Mouse (Mus musculus): ENCODE measurements around the gene Rnpep. TPM values are rescaled to one million over a fixed set of nuclear protein-coding genes. Genes with fewer than 3 reads are reported as not detected.
"Not testable (repeated sequence)": the region's sequence is repeated elsewhere in the genome, so short reads cannot be mapped to it uniquely, and the experiment has no call there.

The Rnpep gene
- polyA plus RNA-seq, 1 experiment from 2014 or later: 103 TPM

DNA sequence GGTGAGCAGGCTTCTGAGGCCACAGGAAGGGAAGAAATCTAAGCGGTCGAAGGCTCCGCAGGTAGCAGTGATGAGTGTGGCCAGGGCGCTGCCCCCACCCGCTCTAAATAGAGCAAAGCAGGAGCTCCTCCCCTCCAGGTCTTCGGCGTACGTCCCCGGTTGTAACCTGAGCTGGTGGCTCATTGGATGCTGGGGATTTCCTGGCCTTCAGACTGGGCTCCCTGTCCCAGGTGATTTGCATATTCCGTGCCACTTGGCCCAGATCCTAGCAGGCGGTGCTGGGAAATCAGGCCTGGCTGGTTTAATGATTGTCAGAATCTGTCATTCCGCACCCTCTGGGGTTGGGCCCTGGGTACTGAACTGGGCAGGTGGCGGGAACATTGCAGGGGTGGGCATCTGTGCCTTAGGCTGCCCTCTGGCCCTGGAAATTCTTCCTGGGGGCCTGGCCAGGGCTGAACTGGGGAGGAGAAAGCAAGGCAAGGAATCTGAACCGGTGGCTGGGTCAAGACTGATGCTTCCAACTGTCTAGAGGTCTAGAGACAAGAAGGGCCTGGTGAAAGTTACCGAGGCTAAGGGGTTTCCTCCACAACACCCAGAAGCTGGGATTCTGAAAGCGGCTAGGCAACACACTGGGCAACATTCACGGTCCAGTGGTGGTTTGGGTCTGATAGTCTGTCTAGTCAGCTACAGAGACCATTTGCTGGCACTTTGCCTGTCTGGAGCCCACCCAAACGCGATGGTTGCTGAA lies 25.3 kb downstream of the Rnpep start, which contains the start of gene Elf3:
Gene Elf3, minus strand, starts transcription at position 189 of the 748 bp plus-strand sequence.
- Histone ChIP-seq H3K9ac (replicated peaks) (peak within 1 kb of the TSS; percentile 54), H3K27me3 (no peaks in the 10 kb centered on the region), H3K27ac (peak within 1 kb of the TSS; percentile 86), H3K36me3 (peaks cover 23% of the 10 kb centered on the region), H3K4me1 (replicated peaks) (peaks cover 26% of the 10 kb centered on the region), H3K4me3 (replicated peaks) (peak within 1 kb of the TSS; percentile 34), H3K4me2 (peak within 1 kb of the TSS; percentile 67), H3K9me3 (no peaks in the 10 kb centered on the region)
- ATAC-seq (ENCODE audit: insufficient number of reproducible peaks, insufficient read depth, low FRiP score, low TSS enrichment, low read depth): peak; percentile 62; the same call in 1 of the 2 replicates
- 3% methylated on average over 19 of the region's 19 CpGs for WGBS

DNA sequence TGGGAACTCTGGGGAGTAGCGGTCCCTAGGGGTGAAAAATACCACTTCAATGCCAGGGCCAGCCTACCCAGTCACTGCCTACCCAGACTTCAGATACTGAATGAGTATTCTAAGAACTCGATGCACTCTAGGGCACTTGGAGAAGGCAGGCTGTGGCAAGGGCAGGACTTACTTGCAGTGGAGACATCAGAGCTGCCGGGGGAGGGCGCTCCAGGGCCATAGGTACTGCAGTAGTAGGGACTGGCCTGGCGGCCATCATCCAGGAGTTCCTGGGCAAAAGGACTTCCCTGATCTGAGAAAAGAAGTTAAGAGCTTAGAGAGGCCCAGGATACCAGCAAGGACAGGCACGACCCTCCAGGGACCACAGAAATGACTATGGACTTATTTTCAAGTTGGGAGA lies 27.6 kb downstream of the Rnpep start:
- ATAC-seq (ENCODE audit: insufficient number of reproducible peaks, insufficient read depth, low FRiP score, low TSS enrichment, low read depth): no peak
- no peak overlapping the region for H3K27ac ChIP-seq
- peaks cover 32% of the 10 kb centered on the region for H3K4me1 ChIP-seq (replicated peaks)

GRCm38 (mm10) chr1:135252854-135253253 lies 31.0 kb downstream of the Rnpep start:
- Histone ChIP-seq H3K9ac (replicated peaks) (no peak overlapping the region), H3K4me1 (replicated peaks) (peaks cover 20% of the 10 kb centered on the region), H3K27me3 (peaks cover 13% of the 10 kb centered on the region), H3K27ac (no peak overlapping the region), H3K4me2 (no peak overlapping the region), H3K36me3 (no peaks in the 10 kb centered on the region), H3K9me3 (no peaks in the 10 kb centered on the region), H3K4me3 (replicated peaks) (no peak overlapping the region)
- ATAC-seq (ENCODE audit: insufficient number of reproducible peaks, insufficient read depth, low FRiP score, low TSS enrichment, low read depth): no peak
- WGBS: 39% methylated on average over 4 of the region's 4 CpGs

More for the DNA sequence above, 27.6 kb downstream of the Rnpep start:
- Histone ChIP-seq H3K9ac (replicated peaks) (no peak overlapping the region), H3K36me3 (no peaks in the 10 kb centered on the region; the same call in 1 of the 2 replicates), H3K4me2 (no peak overlapping the region), H3K4me3 (replicated peaks) (no peak overlapping the region), H3K27me3 (no peaks in the 10 kb centered on the region), H3K9me3 (no peaks in the 10 kb centered on the region)
- 77% methylated on average over 6 of the region's 6 CpGs for WGBS

DNA sequence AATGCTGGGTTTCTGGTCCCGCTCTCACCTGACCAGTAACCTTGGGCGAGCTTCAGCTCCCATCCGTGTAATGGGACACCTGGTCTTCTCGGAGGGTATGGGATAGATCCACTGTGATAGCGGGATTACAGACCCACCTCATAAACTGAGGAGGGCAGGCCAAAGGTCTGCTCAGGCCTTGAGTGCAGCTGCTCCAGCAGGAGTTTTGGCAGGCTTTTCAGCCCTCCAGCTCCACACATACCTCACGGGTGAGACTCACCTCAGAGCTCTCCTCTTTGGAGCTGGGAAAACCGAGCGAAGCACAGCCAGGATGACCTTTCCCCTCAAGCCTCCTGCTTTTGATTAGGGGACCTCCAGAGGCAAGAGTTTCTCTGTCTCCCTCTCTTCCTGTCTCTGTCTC lies 32.5 kb downstream of the Rnpep start:
- 68% methylated on average over 8 of the region's 8 CpGs for WGBS
- peaks cover 17% of the 10 kb centered on the region for H3K27me3 ChIP-seq
- no peak for ATAC-seq (ENCODE audit: insufficient number of reproducible peaks, insufficient read depth, low FRiP score, low TSS enrichment, low read depth)
- no peak overlapping the region for H3K27ac ChIP-seq
- no peak overlapping the region for H3K4me3 ChIP-seq (replicated peaks)
- no peaks in the 10 kb centered on the region for H3K9me3 ChIP-seq
- no peak overlapping the region for H3K9ac ChIP-seq (replicated peaks)
- H3K36me3 ChIP-seq: no peaks in the 10 kb centered on the region
- H3K4me2 ChIP-seq: no peak overlapping the region
- peaks cover 16% of the 10 kb centered on the region for H3K4me1 ChIP-seq (replicated peaks)

GRCm38 (mm10) chr1:135250706-135251105 lies 33.2 kb downstream of the Rnpep start:
- H3K4me3 ChIP-seq (replicated peaks): no peak overlapping the region
- H3K27me3 ChIP-seq: peaks cover 17% of the 10 kb centered on the region
- no peak for ATAC-seq (ENCODE audit: insufficient number of reproducible peaks, insufficient read depth, low FRiP score, low TSS enrichment, low read depth)
- no peaks in the 10 kb centered on the region for H3K36me3 ChIP-seq
- H3K9ac ChIP-seq (replicated peaks): no peak overlapping the region
- 78% methylated on average over 2 of the region's 3 CpGs for WGBS
- H3K9me3 ChIP-seq: no peaks in the 10 kb centered on the region
- peaks cover 12% of the 10 kb centered on the region for H3K4me1 ChIP-seq (replicated peaks)
- H3K27ac ChIP-seq: no peak overlapping the region
- H3K4me2 ChIP-seq: no peak overlapping the region

- Histone ChIP-seq H3K4me3 (replicated peaks) (peak overlapping the region; percentile 24), H3K4me1 (replicated peaks) (peaks cover 6% of the 10 kb centered on the region), H3K9me3 (no peaks in the 10 kb centered on the region), H3K4me2 (peak overlapping the region; percentile 53), H3K27me3 (peaks cover 17% of the 10 kb centered on the region), H3K27ac (no peak overlapping the region), H3K36me3 (no peaks in the 10 kb centered on the region), H3K9ac (replicated peaks) (no peak overlapping the region)
- peak; percentile 67; the same call in 1 of the 2 replicates for ATAC-seq (ENCODE audit: insufficient number of reproducible peaks, insufficient read depth, low FRiP score, low TSS enrichment, low read depth)
- 4% methylated on average over 15 of the region's 15 CpGs for WGBS
Observed at GRCm38 (mm10) chr1:135248434-135248850, 35.4 kb downstream of the Rnpep start.

GRCm38 (mm10) chr1:135244014-135244413 lies 39.9 kb downstream of the Rnpep start:
- Histone ChIP-seq H3K36me3 (no peaks in the 10 kb centered on the region), H3K4me1 (replicated peaks) (no peaks in the 10 kb centered on the region), H3K4me3 (replicated peaks) (no peak overlapping the region), H3K4me2 (no peak overlapping the region), H3K9ac (replicated peaks) (no peak overlapping the region), H3K9me3 (no peaks in the 10 kb centered on the region), H3K27me3 (peaks cover 14% of the 10 kb centered on the region), H3K27ac (no peak overlapping the region)
- no peak for ATAC-seq (ENCODE audit: insufficient number of reproducible peaks, insufficient read depth, low FRiP score, low TSS enrichment, low read depth)
- 85% methylated on average over 8 of the region's 8 CpGs for WGBS

GRCm38 (mm10) chr1:135240206-135240605 lies 43.7 kb downstream of the Rnpep start:
- WGBS: 89% methylated on average over 4 of the region's 4 CpGs
- not testable (repeated sequence) for ATAC-seq (ENCODE audit: insufficient number of reproducible peaks, insufficient read depth, low FRiP score, low TSS enrichment, low read depth); H3K4me3 ChIP-seq (replicated peaks); H3K27me3 ChIP-seq; H3K4me2 ChIP-seq; H3K4me1 ChIP-seq (replicated peaks); H3K27ac ChIP-seq; H3K36me3 ChIP-seq; H3K9ac ChIP-seq (replicated peaks); H3K9me3 ChIP-seq

GRCm38 (mm10) chr1:135237131-135237851 lies 46.6 kb downstream of the Rnpep start:
- 74% methylated on average over 12 of the region's 12 CpGs for WGBS
- H3K4me1 ChIP-seq (replicated peaks): no peaks in the 10 kb centered on the region
- H3K9me3 ChIP-seq: no peaks in the 10 kb centered on the region
- peaks cover 5% of the 10 kb centered on the region; the same call in 1 of the 2 replicates for H3K27me3 ChIP-seq
- ATAC-seq (ENCODE audit: insufficient number of reproducible peaks, insufficient read depth, low FRiP score, low TSS enrichment, low read depth): peak; percentile 37; the same call in 1 of the 2 replicates
- no peak overlapping the region for H3K4me3 ChIP-seq (replicated peaks)
- H3K4me2 ChIP-seq: no peak overlapping the region
- peak overlapping the region; percentile 42 for H3K9ac ChIP-seq (replicated peaks)
- H3K36me3 ChIP-seq: no peaks in the 10 kb centered on the region
- no peak overlapping the region for H3K27ac ChIP-seq

DNA sequence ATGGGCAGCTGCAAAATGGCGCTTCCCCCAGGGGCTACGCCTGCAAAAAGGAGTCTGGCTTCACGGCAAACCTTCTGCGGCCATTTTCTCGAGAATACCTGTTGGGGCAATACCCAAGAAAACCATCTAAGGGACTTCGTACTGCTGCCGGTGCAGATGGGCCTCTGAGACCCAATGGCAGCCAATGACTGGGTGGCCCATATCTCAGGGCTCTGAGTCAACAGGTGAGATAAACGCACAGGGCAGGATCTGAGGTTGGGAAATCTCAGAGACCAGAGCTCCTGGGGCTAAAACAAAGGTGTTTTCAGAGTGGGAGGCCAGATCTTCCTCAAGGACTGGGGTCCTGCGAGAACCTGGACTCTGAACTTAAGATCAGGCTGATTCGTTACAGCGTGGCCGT lies 49.1 kb downstream of the Rnpep start:
- no peaks in the 10 kb centered on the region for H3K4me1 ChIP-seq (replicated peaks)
- ATAC-seq (ENCODE audit: insufficient number of reproducible peaks, insufficient read depth, low FRiP score, low TSS enrichment, low read depth): no peak
- 88% methylated on average over 12 of the region's 12 CpGs for WGBS
- H3K27me3 ChIP-seq: peaks cover 5% of the 10 kb centered on the region; the same call in 1 of the 2 replicates
- H3K27ac ChIP-seq: no peak overlapping the region
- no peak overlapping the region for H3K4me3 ChIP-seq (replicated peaks)
- H3K9me3 ChIP-seq: no peaks in the 10 kb centered on the region
- no peak overlapping the region for H3K9ac ChIP-seq (replicated peaks)
- H3K36me3 ChIP-seq: no peaks in the 10 kb centered on the region
- no peak overlapping the region for H3K4me2 ChIP-seq

DNA sequence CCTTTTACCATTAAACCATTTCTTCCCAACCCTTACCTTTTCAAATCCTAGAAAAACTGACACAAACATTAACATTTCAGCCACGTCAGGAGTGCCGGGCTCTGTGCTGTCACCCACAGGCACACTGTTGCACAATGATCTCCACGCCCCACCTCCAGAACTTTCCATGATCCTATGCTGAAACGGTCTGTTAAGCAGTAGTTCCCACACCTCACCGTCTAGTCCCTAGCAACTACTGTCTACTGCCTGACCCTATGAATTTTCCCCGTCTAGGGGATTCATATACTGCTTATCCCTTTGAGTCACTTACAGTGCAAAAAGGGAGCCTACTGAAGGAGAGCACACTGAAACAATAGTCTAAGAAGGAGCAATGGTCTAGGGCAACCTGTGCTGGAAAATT lies 49.9 kb downstream of the Rnpep start:
- H3K36me3 ChIP-seq: no peaks in the 10 kb centered on the region
- no peak for ATAC-seq (ENCODE audit: insufficient number of reproducible peaks, insufficient read depth, low FRiP score, low TSS enrichment, low read depth)
- no peak overlapping the region for H3K9ac ChIP-seq (replicated peaks)
- H3K27me3 ChIP-seq: peaks cover 5% of the 10 kb centered on the region; the same call in 1 of the 2 replicates
- H3K27ac ChIP-seq: no peak overlapping the region
- no peak overlapping the region for H3K4me3 ChIP-seq (replicated peaks)
- WGBS: 92% methylated on average over 6 of the region's 6 CpGs
- H3K9me3 ChIP-seq: no peaks in the 10 kb centered on the region
- H3K4me1 ChIP-seq (replicated peaks): no peaks in the 10 kb centered on the region
- no peak overlapping the region for H3K4me2 ChIP-seq

Measured in limb, embryonic 12.5 days (tissue).